Mouse (Mus musculus): ENCODE measurements at regions not wholly inside any gene's neighbourhood (a gene's known extent, or its start where the extent isn't known, plus 50 kb on each side); places are given as distances from the start of the nearest gene placed in this dataset.

DNA sequence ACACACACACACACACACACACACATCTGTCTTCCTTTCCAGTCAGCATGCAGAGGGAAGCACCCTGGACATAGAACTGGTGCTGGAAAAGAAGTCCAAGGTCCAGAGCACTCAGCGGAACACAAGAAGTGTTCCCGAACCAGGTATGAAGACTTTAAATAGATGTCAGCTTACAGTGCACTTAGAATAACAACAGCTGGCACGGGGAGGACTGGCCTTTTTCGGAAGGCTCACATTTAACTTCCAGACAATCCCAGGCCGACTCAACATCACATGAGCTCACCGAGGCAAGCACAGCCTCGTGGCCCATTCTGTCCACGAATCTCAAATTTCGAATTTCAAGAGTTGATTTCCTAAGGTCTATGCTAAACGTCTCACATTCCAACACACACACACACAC lies 70.9 kb upstream of the Slc25a33 start:
- no peak for DNase-seq (ENCODE audit: low spot score)

DNA sequence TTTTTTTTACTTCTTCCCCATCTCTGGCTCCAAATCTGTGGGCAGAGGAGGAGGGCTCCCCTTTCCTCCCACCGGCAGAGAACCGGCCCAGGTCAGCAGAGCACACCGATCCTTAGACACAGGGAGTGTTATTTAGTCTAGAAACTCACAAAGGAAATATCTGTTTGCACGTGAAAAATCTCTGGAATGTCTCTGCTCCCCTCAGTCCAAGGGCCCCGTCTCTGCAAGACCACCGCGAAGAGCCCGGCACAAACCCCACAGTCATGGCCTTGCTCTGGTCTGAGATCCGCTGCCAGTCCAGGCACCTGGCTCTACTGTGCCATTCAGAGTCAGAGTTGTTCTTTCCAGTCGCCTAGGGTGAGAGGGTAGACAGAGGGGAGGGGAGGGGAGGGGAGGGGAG lies 69.7 kb upstream of the Slc25a33 start:
- no peak for DNase-seq (ENCODE audit: low spot score)

DNA sequence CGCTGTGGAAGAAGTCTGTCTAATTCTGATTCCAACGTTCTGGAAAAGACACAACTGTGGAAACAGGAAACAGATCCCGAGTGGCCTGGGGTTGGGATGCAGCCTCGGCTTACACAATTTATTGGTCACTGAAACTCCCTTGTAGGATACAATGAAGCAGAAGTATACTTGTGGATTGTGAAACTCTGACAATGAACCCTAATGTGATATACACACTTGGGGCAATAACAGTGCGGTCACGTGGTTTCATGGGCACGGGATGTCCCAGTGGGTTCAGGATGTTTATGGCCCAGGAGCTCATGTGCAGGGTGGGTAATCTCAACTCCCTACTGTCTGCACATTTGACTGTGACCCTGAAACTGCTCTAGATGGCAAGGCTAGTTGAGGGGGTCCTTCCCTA lies 68.8 kb upstream of the Slc25a33 start:
- DNase-seq (ENCODE audit: low spot score), result no peak

DNA sequence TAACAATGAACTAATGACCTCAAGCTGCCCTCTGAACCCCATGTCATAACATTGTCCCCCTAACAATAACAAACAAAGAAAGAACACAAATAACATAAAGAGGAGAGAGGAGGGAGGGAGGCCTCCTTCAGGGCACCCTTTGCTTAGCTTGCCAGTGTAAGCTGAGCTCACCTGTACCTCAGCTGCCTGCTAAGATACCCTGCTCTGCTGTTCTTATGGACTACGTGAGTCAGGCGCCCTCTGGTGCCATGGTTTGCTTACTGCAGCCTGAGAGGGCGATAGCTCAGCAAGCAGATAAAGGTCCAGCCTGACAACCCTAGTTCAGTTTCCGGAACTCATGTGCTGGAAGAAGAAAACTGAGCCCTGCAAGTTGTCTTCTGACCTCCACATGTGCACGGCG lies 67.8 kb upstream of the Slc25a33 start:
- peak; percentile 36 for DNase-seq (ENCODE audit: low spot score)

DNA sequence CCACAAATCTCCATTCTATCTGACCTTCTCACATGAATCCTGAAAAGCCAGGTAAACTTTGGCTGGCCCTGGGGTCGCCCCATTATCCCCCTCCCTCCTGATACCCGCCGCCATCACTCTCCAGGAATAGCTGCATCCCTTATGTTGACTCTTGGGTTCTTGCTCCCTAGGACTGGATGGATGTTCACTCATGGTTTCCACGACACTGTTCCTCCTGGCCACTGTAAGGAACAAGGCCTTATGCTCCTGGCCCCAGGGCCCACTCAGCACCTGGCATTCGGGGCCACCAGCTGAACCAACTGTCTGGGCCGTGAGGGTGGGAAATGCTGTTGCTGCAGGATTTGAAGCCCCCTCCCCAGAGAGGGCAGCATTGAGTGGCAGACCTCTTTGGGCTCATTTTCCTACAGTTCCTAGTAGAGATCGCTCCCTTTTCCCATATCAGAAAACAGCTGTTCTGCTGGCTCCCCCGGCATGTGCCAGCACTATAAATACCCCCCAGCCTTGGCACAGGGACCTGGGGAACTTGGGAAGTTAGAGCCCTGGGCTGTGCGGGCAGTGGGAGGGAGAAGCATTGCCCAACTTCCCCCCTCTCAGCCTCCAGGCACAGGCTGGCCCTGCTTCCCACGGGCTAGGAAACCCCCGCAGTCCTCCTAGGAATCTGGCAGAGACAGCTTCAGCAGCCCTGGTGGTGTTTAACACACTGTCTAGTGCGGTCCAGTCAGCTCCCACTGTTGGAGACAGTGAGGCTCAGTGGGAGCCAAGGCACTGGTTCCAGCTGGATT lies 66.6 kb upstream of the Slc25a33 start:
- no peak for DNase-seq (ENCODE audit: low spot score)

DNA sequence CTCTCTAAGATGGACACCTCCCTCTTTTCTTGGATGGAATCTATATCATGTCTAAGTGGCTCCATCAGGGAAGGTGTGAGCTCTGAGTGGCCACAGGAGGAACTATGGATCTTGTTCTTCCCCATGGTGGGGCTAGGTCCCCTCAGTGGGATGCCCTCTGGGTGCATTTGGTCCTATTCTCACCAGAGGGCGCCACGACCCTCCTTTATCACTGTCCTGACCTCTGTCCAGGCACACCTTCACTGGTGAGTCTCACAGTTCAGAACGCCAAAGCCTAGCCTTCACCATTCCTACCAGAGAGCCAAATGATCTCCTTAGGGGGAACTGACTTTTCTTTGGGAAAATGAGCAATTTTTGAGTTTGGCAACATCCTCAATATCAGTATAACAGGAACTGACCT lies 64.6 kb upstream of the Slc25a33 start:
- DNase-seq (ENCODE audit: low spot score), result peak; percentile 49

DNA sequence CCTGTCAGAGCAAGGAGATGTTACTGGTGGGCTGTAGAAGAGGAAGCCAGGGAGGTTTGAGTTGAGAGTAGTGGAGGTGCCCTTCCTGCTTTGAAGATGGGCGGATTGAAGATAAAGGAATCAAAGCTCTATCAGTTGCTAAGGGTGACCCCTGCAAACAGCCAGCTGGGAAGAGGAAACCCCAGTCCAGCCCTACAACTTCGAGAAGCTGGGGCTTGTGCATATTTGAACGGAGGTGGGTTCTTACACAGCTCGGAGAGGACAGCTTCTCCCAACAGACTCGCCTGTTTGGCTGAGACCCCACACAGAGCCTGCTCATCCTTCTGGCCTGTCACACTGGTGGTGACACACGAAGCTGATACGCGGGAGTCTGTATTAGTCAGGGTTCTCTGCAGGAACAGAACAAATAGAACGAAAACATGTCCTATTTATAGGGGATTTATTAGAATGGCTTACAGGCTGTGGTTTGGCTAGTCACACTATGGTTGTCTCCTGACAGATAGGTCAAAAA lies 60.6 kb upstream of the Slc25a33 start:
- no peak for DNase-seq (ENCODE audit: low spot score)

DNA sequence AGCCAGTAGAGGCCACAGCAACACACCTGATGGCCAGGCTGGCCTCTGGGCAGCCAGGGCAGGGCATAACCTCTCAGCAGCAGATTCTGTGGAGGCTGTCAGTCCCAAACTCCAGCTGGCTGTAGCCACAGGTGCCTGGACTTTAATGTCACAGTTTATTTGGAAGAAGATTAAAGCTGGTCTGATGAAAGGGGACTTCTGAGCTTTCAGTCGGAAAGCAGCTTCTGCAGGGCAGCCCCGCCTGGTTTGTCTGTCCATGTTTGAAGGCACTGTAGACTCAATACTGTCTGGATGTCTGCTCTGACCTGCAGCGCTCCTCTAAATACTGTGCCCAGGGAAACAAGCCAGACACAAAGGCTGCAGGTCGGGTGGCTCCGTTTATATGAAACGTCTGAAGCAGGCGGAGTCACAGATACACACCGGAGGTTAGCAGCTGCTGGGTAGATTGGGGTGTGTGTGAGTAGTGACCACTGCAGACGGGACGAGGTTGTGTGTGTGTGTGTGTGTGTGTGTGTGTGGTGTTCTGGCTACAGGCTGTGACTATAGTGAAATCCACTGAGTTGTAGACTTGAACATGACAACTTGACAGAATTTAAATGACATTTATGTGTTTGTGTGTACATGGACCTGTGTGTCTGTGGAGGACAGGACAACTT lies 58.5 kb upstream of the Slc25a33 start:
- DNase-seq (ENCODE audit: low spot score), result no peak

DNA sequence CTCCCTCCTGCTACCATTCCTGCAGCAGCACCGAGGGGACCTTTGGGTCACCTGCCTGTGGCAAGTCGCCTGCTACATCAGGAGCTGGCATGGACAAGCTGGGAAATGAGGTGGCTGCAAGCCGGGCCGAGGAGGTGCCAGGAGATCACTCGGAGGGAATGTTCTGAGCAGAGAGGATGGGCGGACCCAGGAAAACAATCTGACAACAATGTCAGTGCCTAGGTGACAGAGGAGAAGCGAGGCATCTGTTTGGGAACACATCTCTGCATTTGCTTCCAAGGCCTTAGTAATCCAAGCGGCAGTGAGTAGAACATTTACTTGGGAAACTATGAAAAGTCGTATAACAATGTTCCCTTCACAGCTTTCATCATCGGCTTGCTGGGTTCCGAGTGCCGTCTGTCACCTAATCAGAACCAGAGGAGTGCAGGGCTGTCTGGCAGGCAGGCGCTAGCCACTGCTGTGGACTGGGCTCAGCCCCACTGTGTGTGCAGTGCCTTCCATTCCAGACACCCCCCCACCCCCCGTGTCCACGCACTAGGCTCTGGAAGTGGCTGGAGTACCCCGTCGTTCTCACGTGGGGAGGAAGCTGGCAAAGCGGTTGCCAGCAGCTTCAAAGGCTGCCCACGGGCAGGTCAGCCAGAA lies 56.6 kb upstream of the Slc25a33 start:
- DNase-seq (ENCODE audit: low spot score), result no peak

DNA sequence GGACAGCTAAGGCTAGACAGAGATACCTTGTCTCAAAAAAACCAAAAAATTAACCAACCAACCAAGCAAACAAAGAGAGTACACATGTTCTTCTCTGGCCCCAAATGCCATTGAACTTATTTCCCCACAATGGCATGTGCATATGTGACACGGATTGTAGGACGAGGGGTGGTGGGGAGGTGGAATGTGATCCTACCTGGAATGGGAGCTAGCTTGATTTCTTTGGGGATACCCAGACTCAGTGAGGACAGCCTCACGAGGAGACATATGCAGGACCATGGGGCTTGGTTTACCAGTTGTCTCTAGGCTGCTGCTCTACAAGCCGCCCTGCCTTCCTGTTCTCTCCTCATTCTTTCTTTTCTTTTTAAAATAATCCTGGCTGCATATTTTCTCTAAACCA lies 55.9 kb upstream of the Slc25a33 start:
- DNase-seq (ENCODE audit: low spot score), result no peak

DNA sequence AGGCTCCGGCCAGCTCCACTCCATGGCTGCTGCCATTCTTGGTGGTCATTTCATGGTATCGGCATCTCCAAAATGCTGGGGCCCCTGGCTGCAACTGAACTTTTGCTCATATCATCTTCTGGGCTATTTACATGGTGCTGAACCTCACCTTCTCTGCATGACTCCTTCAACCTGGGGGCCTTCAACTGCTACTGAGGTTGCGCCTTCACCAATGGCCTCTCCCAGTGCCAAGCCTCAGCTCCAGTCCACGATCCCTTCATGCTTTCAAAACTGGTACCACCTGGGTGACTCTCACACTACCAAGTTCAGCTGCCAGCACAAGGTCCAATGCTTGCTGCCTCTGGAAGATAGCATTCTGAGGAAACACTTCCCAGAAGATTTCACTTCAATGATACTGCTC lies 53.7 kb upstream of the Slc25a33 start:
- DNase-seq (ENCODE audit: low spot score), result no peak
